Mouse (Mus musculus) bone marrow, adult 2 months (tissue): ENCODE measurements around the gene Lmbrd2.

Experiments
- CTCF ChIP-seq: fragments of 200-500 bp; IDR thresholded peaks from 2 replicates; pipeline ENCODE4 v1.5.1; 2011; ENCODE audit warnings: low read length, control low read depth; ENCODE audit not compliant: control insufficient read depth, insufficient read depth
- POLR2A ChIP-seq: fragments of 200-500 bp; IDR thresholded peaks from 2 replicates; pipeline ENCODE4 v1.6.1; 2011; ENCODE audit warnings: low read depth, mild to moderate bottlenecking, control low read depth, low read length, borderline replicate concordance; ENCODE audit not compliant: control insufficient read depth

DNA sequence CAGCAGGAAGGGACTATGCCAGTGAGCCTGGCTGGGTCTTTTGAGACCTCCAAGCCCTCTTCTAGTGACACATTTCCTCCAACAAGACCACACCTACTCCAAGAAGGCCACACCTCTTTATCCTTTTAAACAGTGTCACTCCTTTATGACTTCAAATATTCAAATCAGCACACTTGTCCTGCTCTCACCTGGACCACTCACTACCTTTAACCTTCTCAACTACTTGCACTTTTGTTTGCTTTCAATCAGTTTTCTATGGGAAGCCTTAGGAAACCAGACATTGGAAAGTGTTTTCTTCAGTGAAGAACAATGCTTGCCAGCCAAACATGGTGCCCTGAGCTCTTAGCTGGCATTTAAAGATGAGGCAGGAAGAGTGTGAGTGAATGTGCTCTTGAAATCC, 15.0 kb downstream of the Lmbrd2 start, which contains the start of gene Skp2:
- TF ChIP-seq CTCF: no peak
- no peak for TF ChIP-seq POLR2A
